Mouse (Mus musculus): ENCODE results near the gene Cfap97. TPM values are rescaled to one million over a fixed set of nuclear protein-coding genes. Genes with fewer than 3 reads are reported as not detected.
"Not testable (repeated sequence)": the region's sequence is repeated elsewhere in the genome, so short reads cannot be mapped to it uniquely, and the experiment has no call there.

Gene Cfap97
- total and polyA plus RNA-seq, 3 experiments: 8.5 to 9.3 TPM; not detected in 1

DNA sequence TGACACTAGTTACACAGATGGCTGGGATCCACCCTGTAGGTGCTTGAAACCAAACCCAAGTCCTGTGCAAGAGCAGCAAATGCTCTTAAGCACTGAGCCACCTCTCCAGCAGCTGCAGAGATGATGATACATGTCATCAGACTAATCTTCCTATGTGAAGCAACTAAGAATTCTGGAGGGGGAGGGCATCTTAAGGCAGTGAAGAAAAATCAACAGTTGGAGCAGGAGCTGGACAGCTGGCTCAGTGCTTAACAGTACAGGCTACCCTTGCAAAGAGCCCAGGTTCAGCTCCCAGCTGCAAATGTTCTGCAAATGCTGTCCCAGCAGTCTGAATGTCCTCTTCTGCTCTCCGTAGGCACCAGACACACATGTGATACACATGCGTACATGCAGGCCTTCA is 29.1 kb upstream of the Cfap97 start:
- Histone ChIP-seq H3K27ac (ENCODE audit: control insufficient read depth, low read depth, low read length) (no peak overlapping the region), H3K36me3 (ENCODE audit: control insufficient read depth in 1 of 2, insufficient read depth in 2 of 2, low read length in 2 of 2) (peaks cover 0 to 7% of the 10 kb centered on the region in 2 experiments; a peak in 2 of 4 replicates), H3K27me3 (ENCODE audit: control insufficient read depth in 1 of 2, insufficient read depth in 2 of 2, low read length in 2 of 2) (no peaks in the 10 kb centered on the region), H3K4me3 (ENCODE audit: control insufficient read depth in 1 of 2, insufficient read depth in 1 of 2, low read depth in 2 of 2, low read length in 2 of 2) (no peak overlapping the region), H3K9ac (ENCODE audit: control insufficient read depth, low read depth, low read length, poor library complexity, severe bottlenecking) (no peak overlapping the region), H3K4me1 (ENCODE audit: control insufficient read depth in 1 of 2, insufficient read depth in 2 of 2, low read length in 2 of 2) (no peaks in the 10 kb centered on the region), H3K9me3 (replicated peaks; ENCODE audit: insufficient read depth, low read length) (no peaks in the 10 kb centered on the region), H3K79me2 (ENCODE audit: control insufficient read depth, insufficient read depth, low read length, poor library complexity) (no peaks in the 10 kb centered on the region)
- TF ChIP-seq E2F4 (IDR thresholded peaks at IDR 0.05; ENCODE audit: borderline replicate concordance, low read depth, low read length) (no peak), MAX (IDR thresholded peaks at IDR 0.05; ENCODE audit: low read length) (no peak), BHLHE40 (IDR thresholded peaks at IDR 0.05; ENCODE audit: borderline replicate concordance, low read depth, low read length) (no peak), POLR2AphosphoS2 (IDR thresholded peaks at IDR 0.05; ENCODE audit: low read length) (no peak), GABPA (IDR thresholded peaks at IDR 0.05; ENCODE audit: low read depth, low read length) (no peak), MAZ (IDR thresholded peaks at IDR 0.05; ENCODE audit: low read depth, low read length) (no peak)
- no peak for DNase-seq (ENCODE audit: low read depth, low spot score)

DNA sequence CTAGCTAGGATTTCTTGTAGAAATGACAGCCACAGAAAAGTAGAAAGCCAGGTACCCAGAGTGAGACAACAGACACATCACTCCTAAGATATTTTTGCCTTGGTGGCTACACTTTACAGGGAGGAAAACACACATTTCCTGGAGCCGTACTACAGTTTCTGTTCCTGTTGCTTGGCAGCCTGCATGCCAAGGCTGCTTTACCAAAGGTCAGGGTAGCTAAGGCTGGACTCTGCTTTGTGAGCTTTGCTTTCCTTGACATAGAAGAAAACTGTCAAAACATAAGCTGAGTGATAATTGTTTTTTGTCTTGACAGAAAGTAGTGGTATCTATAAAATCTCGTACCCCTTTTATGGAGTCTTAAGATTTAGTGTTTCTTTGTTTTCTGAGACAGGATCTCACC is 21.1 kb upstream of the Cfap97 start:
- TF ChIP-seq POLR2A (IDR thresholded peaks at IDR 0.05; ENCODE audit: control insufficient read depth in 1 of 2, insufficient read depth in 1 of 2, low read depth in 1 of 2, low read length in 2 of 2, poor library complexity in 1 of 2) (no peak), GATA1 (IDR thresholded peaks at IDR 0.05; ENCODE audit: low read depth, low read length) (no peak), USF2 (IDR thresholded peaks at IDR 0.05; ENCODE audit: borderline replicate concordance in 1 of 2, insufficient read depth in 1 of 2, low read depth in 1 of 2, low read length in 2 of 2) (no peak), SIN3A (IDR thresholded peaks at IDR 0.05; ENCODE audit: low read length) (no peak), ZMIZ1 (IDR thresholded peaks at IDR 0.05; ENCODE audit: low read depth, low read length) (no peak), MAZ (IDR thresholded peaks at IDR 0.05; ENCODE audit: low read depth, low read length) (no peak)
- Histone ChIP-seq H3K9me3 (replicated peaks; ENCODE audit: insufficient read depth, low read length) (no peaks in the 10 kb centered on the region), H3K4me3 (ENCODE audit: control insufficient read depth in 1 of 2, insufficient read depth in 1 of 2, low read depth in 2 of 2, low read length in 2 of 2) (no peak overlapping the region), H3K27ac (ENCODE audit: control insufficient read depth, low read depth, low read length) (no peak overlapping the region), H3K27me3 (ENCODE audit: control insufficient read depth in 1 of 2, insufficient read depth in 2 of 2, low read length in 2 of 2) (no peaks in the 10 kb centered on the region), H3K36me3 (ENCODE audit: control insufficient read depth in 1 of 2, insufficient read depth in 2 of 2, low read length in 2 of 2) (no peaks in the 10 kb centered on the region; a peak in 1 of 4 replicates), H3K9ac (ENCODE audit: control insufficient read depth, low read depth, low read length, poor library complexity, severe bottlenecking) (no peak overlapping the region), H3K4me1 (ENCODE audit: control insufficient read depth in 1 of 2, insufficient read depth in 2 of 2, low read length in 2 of 2) (no peaks in the 10 kb centered on the region), H3K79me2 (ENCODE audit: control insufficient read depth, insufficient read depth, low read length, poor library complexity) (no peaks in the 10 kb centered on the region)
- DNase-seq (ENCODE audit: low read depth, low spot score): no peak

DNA sequence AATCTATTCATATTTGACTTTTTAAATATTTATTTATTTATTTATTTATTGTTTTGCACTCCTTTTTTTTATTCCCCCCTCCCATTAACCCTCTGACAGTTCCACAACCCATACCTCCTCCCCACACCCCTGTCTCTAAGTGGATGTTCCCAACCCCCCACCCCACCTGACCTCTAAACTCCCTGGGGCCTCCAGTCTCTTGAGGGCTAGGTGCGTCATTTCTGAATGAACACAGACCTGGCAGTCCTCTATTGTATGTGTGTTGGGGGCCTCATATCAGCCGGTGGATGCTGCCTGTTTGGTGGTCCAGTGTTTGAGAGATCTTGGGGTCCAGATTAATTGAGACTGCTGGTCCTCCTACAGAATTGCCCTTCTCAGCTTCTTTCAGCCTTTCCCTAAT is 16.0 kb upstream of the Cfap97 start:
- H3K4me1 ChIP-seq (ENCODE audit: control insufficient read depth in 1 of 2, insufficient read depth in 2 of 2, low read length in 2 of 2); H3K27me3 ChIP-seq (ENCODE audit: control insufficient read depth in 1 of 2, insufficient read depth in 2 of 2, low read length in 2 of 2); DNase-seq (ENCODE audit: low read depth, low spot score); H3K79me2 ChIP-seq (ENCODE audit: control insufficient read depth, insufficient read depth, low read length, poor library complexity); H3K4me3 ChIP-seq (ENCODE audit: control insufficient read depth in 1 of 2, insufficient read depth in 1 of 2, low read depth in 2 of 2, low read length in 2 of 2); H3K27ac ChIP-seq (ENCODE audit: control insufficient read depth, low read depth, low read length); H3K36me3 ChIP-seq (ENCODE audit: control insufficient read depth in 1 of 2, insufficient read depth in 2 of 2, low read length in 2 of 2); H3K9me3 ChIP-seq (replicated peaks; ENCODE audit: insufficient read depth, low read length); H3K9ac ChIP-seq (ENCODE audit: control insufficient read depth, low read depth, low read length, poor library complexity, severe bottlenecking): not testable (repeated sequence)

Data from MEL (cell line).